Mouse (Mus musculus): ENCODE results near the gene A430005L14Rik. TPM values are rescaled to one million over a fixed set of nuclear protein-coding genes. Genes with fewer than 3 reads are reported as not detected.
"Not testable (repeated sequence)": the region's sequence is repeated elsewhere in the genome, so short reads cannot be mapped to it uniquely, and the experiment has no call there.

Gene A430005L14Rik
- 82.9 and 86.8 TPM in 2 replicates for polyA plus RNA-seq (2015; fragmentation: Nextera tagmentation; extraction: Ambion mirVana)

GRCm38 (mm10) chr4:153956569-153957405 is at the start of gene A430005L14Rik:
TSS of gene A430005L14Rik (plus strand) at chr4:153957237.
- H3K4me1 ChIP-seq = peaks cover 24% of the 10 kb centered on the region
- H3K36me3 ChIP-seq (ENCODE audit: poor library complexity, severe bottlenecking) = peaks cover 24% of the 10 kb centered on the region
- WGBS = 2% methylated on average over 67 of the region's 67 CpGs
- peak within 1 kb of the TSS; percentile 81 for H3K4me3 ChIP-seq
- peak within 1 kb of the TSS; percentile 92 for H3K9ac ChIP-seq
- peaks cover 18% of the 10 kb centered on the region for H3K27me3 ChIP-seq
- H3K4me2 ChIP-seq = peak within 1 kb of the TSS; percentile 89
- H3K9me3 ChIP-seq (replicated peaks) = no peaks in the 10 kb centered on the region
- peak; percentile 95 for ATAC-seq
- H3K27ac ChIP-seq = peak within 1 kb of the TSS; percentile 80

GRCm38 (mm10) chr4:153907573-153907972 is 49.5 kb upstream of the A430005L14Rik start:
- H3K36me3 ChIP-seq (ENCODE audit: poor library complexity, severe bottlenecking) = no peaks in the 10 kb centered on the region
- H3K4me2 ChIP-seq = no peak overlapping the region
- no peaks in the 10 kb centered on the region for H3K4me1 ChIP-seq
- no peak overlapping the region for H3K4me3 ChIP-seq
- WGBS = 16% methylated on average over 11 of the region's 11 CpGs
- H3K9me3 ChIP-seq (replicated peaks) = no peaks in the 10 kb centered on the region
- no peak for ATAC-seq
- H3K27ac ChIP-seq = no peak overlapping the region
- H3K9ac ChIP-seq = no peak overlapping the region
- no peaks in the 10 kb centered on the region; the same call in none of the 2 replicates for H3K27me3 ChIP-seq

GRCm38 (mm10) chr4:153913635-153914034 is 43.4 kb upstream of the A430005L14Rik start:
- Histone ChIP-seq H3K27me3 (peaks cover 4% of the 10 kb centered on the region), H3K27ac (no peak overlapping the region), H3K4me1 (no peaks in the 10 kb centered on the region), H3K9me3 (replicated peaks) (no peaks in the 10 kb centered on the region), H3K4me2 (no peak overlapping the region), H3K4me3 (no peak overlapping the region), H3K9ac (no peak overlapping the region), H3K36me3 (ENCODE audit: poor library complexity, severe bottlenecking) (no peaks in the 10 kb centered on the region)
- ATAC-seq = no peak
- 71% methylated on average over 3 of the region's 3 CpGs for WGBS

- WGBS = 58% methylated on average over 8 of the region's 8 CpGs
- Histone ChIP-seq H3K9me3 (replicated peaks) (no peaks in the 10 kb centered on the region), H3K36me3 (ENCODE audit: poor library complexity, severe bottlenecking) (no peaks in the 10 kb centered on the region), H3K4me3 (no peak overlapping the region), H3K4me2 (no peak overlapping the region), H3K27me3 (peaks cover 8% of the 10 kb centered on the region; the same call in 1 of the 2 replicates), H3K9ac (no peak overlapping the region), H3K27ac (0 out of 2 replicates have a peak overlapping the region, but pooled peaks have one; percentile 10), H3K4me1 (peaks cover 5% of the 10 kb centered on the region)
- ATAC-seq = no peak; the same call in 1 of the 2 replicates
These were observed 39.1 kb upstream of the A430005L14Rik start for GRCm38 (mm10) chr4:153917773-153918500.

GRCm38 (mm10) chr4:153920517-153921233 is 36.4 kb upstream of the A430005L14Rik start:
- no peaks in the 10 kb centered on the region for H3K36me3 ChIP-seq (ENCODE audit: poor library complexity, severe bottlenecking)

GRCm38 (mm10) chr4:153922090-153922489 is 34.9 kb upstream of the A430005L14Rik start:
- H3K4me2 ChIP-seq; H3K9ac ChIP-seq; H3K27ac ChIP-seq; ATAC-seq; H3K36me3 ChIP-seq (ENCODE audit: poor library complexity, severe bottlenecking); H3K4me1 ChIP-seq; H3K4me3 ChIP-seq; H3K9me3 ChIP-seq (replicated peaks): not testable (repeated sequence)
- peaks cover 17% of the 10 kb centered on the region; the same call in 1 of the 2 replicates for H3K27me3 ChIP-seq
- WGBS = 26% methylated on average over 4 of the region's 4 CpGs

More at GRCm38 (mm10) chr4:153920517-153921233, 36.4 kb upstream of the A430005L14Rik start:
- no peak overlapping the region for H3K27ac ChIP-seq
- H3K4me2 ChIP-seq = no peak overlapping the region
- WGBS = 56% methylated on average over 9 of the region's 9 CpGs
- H3K9me3 ChIP-seq (replicated peaks) = no peaks in the 10 kb centered on the region
- H3K9ac ChIP-seq = no peak overlapping the region
- ATAC-seq = peak; percentile 55; the same call in 1 of the 2 replicates
- peaks cover 11% of the 10 kb centered on the region; the same call in 1 of the 2 replicates for H3K27me3 ChIP-seq
- no peak overlapping the region for H3K4me3 ChIP-seq
- H3K4me1 ChIP-seq = peaks cover 5% of the 10 kb centered on the region

GRCm38 (mm10) chr4:153928772-153929299 is 28.2 kb upstream of the A430005L14Rik start:
- Histone ChIP-seq H3K36me3 (ENCODE audit: poor library complexity, severe bottlenecking) (no peaks in the 10 kb centered on the region), H3K4me3 (no peak overlapping the region), H3K4me2 (no peak overlapping the region), H3K9ac (no peak overlapping the region), H3K27me3 (0 out of 2 replicates have a peak, but pooled peaks cover 22% of the 10 kb centered on the region), H3K27ac (peak overlapping the region; percentile 40; the same call in 1 of the 2 replicates), H3K9me3 (replicated peaks) (no peaks in the 10 kb centered on the region), H3K4me1 (peaks cover 12% of the 10 kb centered on the region; the same call in 1 of the 2 replicates)
- WGBS = 44% methylated on average over 11 of the region's 11 CpGs
- ATAC-seq = peak; percentile 82

DNA sequence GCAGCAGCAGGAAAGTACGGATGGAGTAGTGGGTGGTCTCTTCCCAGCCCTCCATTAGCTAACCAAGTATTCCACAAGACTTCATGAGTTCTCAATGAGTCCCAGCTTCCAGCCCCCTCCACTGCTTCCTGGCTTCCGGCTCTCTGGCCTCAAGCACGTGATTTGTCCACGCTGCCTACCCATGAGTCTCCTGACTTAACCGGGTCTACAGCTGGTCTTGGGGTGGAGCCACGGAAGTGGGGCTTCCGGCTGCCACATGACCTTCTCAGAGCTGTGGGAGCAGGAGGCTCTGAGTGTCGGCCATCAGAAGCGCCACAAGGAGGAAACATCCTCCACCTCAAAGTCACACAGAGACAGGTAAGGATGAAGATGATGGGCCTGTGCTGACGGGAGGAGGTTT is 27.6 kb upstream of the A430005L14Rik start:
- Histone ChIP-seq H3K9ac (no peak overlapping the region), H3K4me3 (no peak overlapping the region), H3K4me2 (no peak overlapping the region), H3K4me1 (peaks cover 12% of the 10 kb centered on the region; the same call in 1 of the 2 replicates), H3K36me3 (ENCODE audit: poor library complexity, severe bottlenecking) (no peaks in the 10 kb centered on the region), H3K27ac (peak overlapping the region; percentile 25; the same call in 1 of the 2 replicates), H3K9me3 (replicated peaks) (no peaks in the 10 kb centered on the region), H3K27me3 (0 out of 2 replicates have a peak, but pooled peaks cover 22% of the 10 kb centered on the region)
- WGBS = 74% methylated on average over 10 of the region's 10 CpGs
- ATAC-seq = peak; percentile 41

DNA sequence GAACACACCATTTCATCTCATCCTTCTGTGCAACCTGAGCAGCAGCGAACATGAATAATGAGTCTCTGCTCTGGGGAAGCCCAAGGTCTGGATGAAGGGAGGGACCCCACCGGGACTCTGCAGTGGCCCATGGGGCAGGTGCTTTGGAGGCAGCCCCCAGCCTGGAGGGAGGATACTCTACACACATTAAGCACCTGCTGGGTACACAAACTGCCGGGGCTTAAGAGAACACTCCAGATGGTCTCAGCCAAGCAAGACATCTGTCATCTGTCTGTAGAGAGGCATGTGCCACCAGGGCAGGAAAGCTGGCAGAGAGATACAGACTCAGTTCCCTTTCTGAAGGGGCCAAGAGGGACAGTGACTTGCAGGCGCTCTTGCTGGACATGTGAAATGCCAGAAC is 27.1 kb upstream of the A430005L14Rik start:
- ATAC-seq = peak; percentile 55; the same call in 1 of the 2 replicates
- Histone ChIP-seq H3K4me2 (no peak overlapping the region), H3K9ac (no peak overlapping the region), H3K4me1 (peaks cover 12% of the 10 kb centered on the region; the same call in 1 of the 2 replicates), H3K27ac (no peak overlapping the region), H3K27me3 (0 out of 2 replicates have a peak, but pooled peaks cover 21% of the 10 kb centered on the region), H3K36me3 (ENCODE audit: poor library complexity, severe bottlenecking) (no peaks in the 10 kb centered on the region), H3K4me3 (no peak overlapping the region), H3K9me3 (replicated peaks) (no peaks in the 10 kb centered on the region)
- 61% methylated on average over 4 of the region's 4 CpGs for WGBS

DNA sequence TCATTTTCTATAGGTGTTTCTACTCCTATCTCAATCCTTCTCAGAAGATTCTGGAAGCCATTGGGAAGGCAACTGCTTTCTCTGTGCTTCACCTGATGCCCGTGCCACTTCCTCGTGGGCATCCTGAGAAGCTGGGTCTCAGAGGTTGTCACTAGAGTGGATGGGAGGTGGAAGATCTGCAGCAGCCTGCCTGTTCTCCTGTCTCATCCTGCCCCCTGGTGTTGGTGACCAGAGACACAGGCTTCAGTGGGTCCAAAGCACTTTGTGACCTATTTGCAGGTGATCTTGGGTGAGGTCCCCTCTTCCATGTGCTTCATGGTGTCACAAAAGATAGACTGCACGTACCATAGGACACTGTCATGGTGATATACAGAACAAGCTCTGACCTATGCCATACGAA is 13.8 kb upstream of the A430005L14Rik start:
- Histone ChIP-seq H3K27ac (no peak overlapping the region), H3K4me1 (peaks cover 6% of the 10 kb centered on the region; the same call in 1 of the 2 replicates), H3K4me2 (no peak overlapping the region), H3K27me3 (peaks cover 37% of the 10 kb centered on the region; the same call in 1 of the 2 replicates), H3K4me3 (no peak overlapping the region), H3K9me3 (replicated peaks) (no peaks in the 10 kb centered on the region), H3K36me3 (ENCODE audit: poor library complexity, severe bottlenecking) (no peaks in the 10 kb centered on the region), H3K9ac (no peak overlapping the region)
- 66% methylated on average over 4 of the region's 4 CpGs for WGBS
- peak; percentile 45; the same call in 1 of the 2 replicates for ATAC-seq

GRCm38 (mm10) chr4:153944261-153944660 is 12.8 kb upstream of the A430005L14Rik start:
- Histone ChIP-seq H3K36me3 (ENCODE audit: poor library complexity, severe bottlenecking) (no peaks in the 10 kb centered on the region), H3K4me1 (peaks cover 6% of the 10 kb centered on the region; the same call in 1 of the 2 replicates), H3K9ac (no peak overlapping the region), H3K27ac (no peak overlapping the region), H3K4me2 (no peak overlapping the region), H3K4me3 (no peak overlapping the region), H3K27me3 (peaks cover 35% of the 10 kb centered on the region; the same call in 1 of the 2 replicates), H3K9me3 (replicated peaks) (no peaks in the 10 kb centered on the region)
- no peak for ATAC-seq
- 64% methylated on average over 6 of the region's 6 CpGs for WGBS

All from forebrain, embryonic 13.5 days (tissue).